Mouse (Mus musculus) layer of hippocampus, postnatal 10 days (tissue): ENCODE data around the gene Ldb1. TPM values are rescaled to one million over a fixed set of nuclear protein-coding genes. Genes with fewer than 3 reads are reported as not detected.

Source experiments
- DNase-seq, 2 experiments: peaks; one replicate each; pipeline ENCODE4 v3.0.0; 2021; ENCODE audit warnings: low spot score in 2 of 2
- total RNA-seq, 2 experiments: library from RNA; stranded (reverse); gene quantifications; 2 replicates each; pipeline ENCODE4 v1.2.3; 2021

The Ldb1 gene
- total RNA-seq, 2 experiments from 2014 or later: 104 to 113 TPM

DNA sequence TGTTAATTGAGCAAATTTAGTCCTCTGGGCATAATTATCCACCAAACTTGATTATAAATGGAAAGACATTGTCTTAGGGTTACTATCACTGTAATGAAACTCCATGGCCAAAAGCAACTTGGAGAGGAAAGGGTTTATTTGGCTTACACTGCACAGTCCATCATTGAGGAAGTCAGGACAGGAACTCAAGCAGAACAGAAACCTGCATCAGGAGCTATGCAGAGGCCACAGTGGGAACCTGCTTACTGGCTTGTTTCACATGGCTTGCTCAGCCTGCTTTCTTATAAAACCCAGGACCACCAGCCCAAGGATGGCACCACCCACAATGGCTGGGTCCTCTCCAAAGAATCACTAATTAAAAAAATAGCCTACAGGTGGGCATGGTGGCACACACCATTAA is 60.6 kb downstream of the Ldb1 start:
- DNase-seq: no peak

Other genes starting within 250 kb of the Ldb1 start
- 100 to 1,000 TPM; 133 to 134 TPM for gene Kcnip2, start 229.2 kb downstream of the Ldb1 start, total RNA-seq
- 10 to 100 TPM; 21.5 to 26.0 TPM for gene Armh3, start 46.7 kb downstream of the Ldb1 start, total RNA-seq
- gene Hps6, start 41.7 kb downstream of the Ldb1 start, total RNA-seq: 1 to 10 TPM; 4.6 to 4.7 TPM
- 10 to 100 TPM; 34.7 to 36.2 TPM for gene Pprc1, start 328 bp downstream of the Ldb1 start, total RNA-seq
- gene Nolc1, start 30.6 kb upstream of the Ldb1 start, total RNA-seq: 10 to 100 TPM; 41.2 to 45.6 TPM
- gene Elovl3, start 86.7 kb upstream of the Ldb1 start, total RNA-seq: not detected
- gene Pitx3, start 103.1 kb upstream of the Ldb1 start, total RNA-seq: not detected
- gene Gbf1, start 107.3 kb upstream of the Ldb1 start, total RNA-seq: 10 to 100 TPM; 81.1 to 98.1 TPM